Mouse (Mus musculus) mesoderm, embryonic 11.5 days (tissue): ENCODE data around the gene Rasl10b.

ENCODE experiments used
- DNase-seq: peaks from one replicate; pipeline ENCODE4 v3.0.0-alpha.2; 2012; ENCODE audit warnings: low read depth, low spot score

Gene Rasl10b

GRCm38 (mm10) chr11:83429355-83429754, 20.4 kb downstream of the Rasl10b start, which contains the start of gene Gas2l2:
Gas2l2 (minus strand) TSS chr11:83429455.
- no peak for DNase-seq

- no peak for DNase-seq
Measured at GRCm38 (mm10) chr11:83432533-83432932, 23.6 kb downstream of the Rasl10b start.

- no peak for DNase-seq
Measured at GRCm38 (mm10) chr11:83437377-83437776, 28.4 kb downstream of the Rasl10b start, which contains the start of gene 1700020L24Rik. 1700020L24Rik (plus strand) TSS chr11:83437677.

- DNase-seq, result no peak
Measured at GRCm38 (mm10) chr11:83439426-83440060, 30.6 kb downstream of the Rasl10b start.

GRCm38 (mm10) chr11:83440081-83441064, 31.4 kb downstream of the Rasl10b start:
- peak; percentile 97 for DNase-seq

- DNase-seq, result no peak
Measured at GRCm38 (mm10) chr11:83441235-83441634, 32.3 kb downstream of the Rasl10b start.

- peak; percentile 81 for DNase-seq
Measured at GRCm38 (mm10) chr11:83442596-83443267, 33.8 kb downstream of the Rasl10b start.

GRCm38 (mm10) chr11:83443824-83444223, 34.9 kb downstream of the Rasl10b start:
- DNase-seq, result no peak

GRCm38 (mm10) chr11:83445001-83445400, 36.1 kb downstream of the Rasl10b start:
- DNase-seq, result no peak

GRCm38 (mm10) chr11:83447612-83448011, 38.7 kb downstream of the Rasl10b start:
- DNase-seq, result no peak

GRCm38 (mm10) chr11:83448021-83448926, 39.3 kb downstream of the Rasl10b start:
- DNase-seq, result peak; percentile 56

- DNase-seq, result no peak
Measured at GRCm38 (mm10) chr11:83448927-83449236, 39.9 kb downstream of the Rasl10b start.

- no peak for DNase-seq
Measured at GRCm38 (mm10) chr11:83449298-83449697, 40.4 kb downstream of the Rasl10b start.

- DNase-seq, result no peak
Measured at GRCm38 (mm10) chr11:83450550-83450949, 41.6 kb downstream of the Rasl10b start.

GRCm38 (mm10) chr11:83451281-83451680, 42.3 kb downstream of the Rasl10b start:
- no peak for DNase-seq

GRCm38 (mm10) chr11:83454548-83454947, 45.6 kb downstream of the Rasl10b start:
- no peak for DNase-seq

GRCm38 (mm10) chr11:83455608-83456007, 46.7 kb downstream of the Rasl10b start:
- DNase-seq, result no peak

GRCm38 (mm10) chr11:83457257-83457656, 48.3 kb downstream of the Rasl10b start:
- DNase-seq, result no peak

- no peak for DNase-seq
Measured at GRCm38 (mm10) chr11:83457912-83458601, 49.1 kb downstream of the Rasl10b start.

GRCm38 (mm10) chr11:83461462-83462027, 52.6 kb downstream of the Rasl10b start:
- no peak for DNase-seq
